Mouse (Mus musculus): ENCODE results near the gene Tm6sf1. TPM values are rescaled to one million over a fixed set of nuclear protein-coding genes. Genes with fewer than 3 reads are reported as not detected.

Tm6sf1 gene
- total RNA-seq, 4 experiments from 2014 or later = 22.3 to 28.4 (median 27.6) TPM

- DNase-seq (ENCODE audit: low spot score in 2 of 2) = no peak
Measured at GRCm38 (mm10) chr7:81849633-81850032, 9.2 kb upstream of the Tm6sf1 start.

- DNase-seq (ENCODE audit: low spot score in 2 of 2) = no peak
Measured at GRCm38 (mm10) chr7:81850171-81850570, 8.6 kb upstream of the Tm6sf1 start.

- no peak for DNase-seq (ENCODE audit: low spot score in 2 of 2)
Measured at GRCm38 (mm10) chr7:81851706-81852105, 7.1 kb upstream of the Tm6sf1 start.

- no peak for DNase-seq (ENCODE audit: low spot score in 2 of 2)
Measured at GRCm38 (mm10) chr7:81854568-81855307, 4.1 kb upstream of the Tm6sf1 start.

GRCm38 (mm10) chr7:81855694-81856093 lies 3.1 kb upstream of the Tm6sf1 start, which contains the start of gene Gm10160:
Gm10160 (minus strand) TSS chr7:81855794.
- no peak for DNase-seq (ENCODE audit: low spot score in 2 of 2)

- no peak for DNase-seq (ENCODE audit: low spot score in 2 of 2)
Measured at GRCm38 (mm10) chr7:81856221-81856620, 2.6 kb upstream of the Tm6sf1 start.

GRCm38 (mm10) chr7:81858236-81858635 lies 565 bp upstream of the Tm6sf1 start:
- no peak for DNase-seq (ENCODE audit: low spot score in 2 of 2)

- no peak for DNase-seq (ENCODE audit: low spot score in 2 of 2)
Measured at GRCm38 (mm10) chr7:81860071-81860470, 1.3 kb downstream of the Tm6sf1 start.

- no peak for DNase-seq (ENCODE audit: low spot score in 2 of 2)
Measured at GRCm38 (mm10) chr7:81860996-81861395, 2.2 kb downstream of the Tm6sf1 start.

- no peak for DNase-seq (ENCODE audit: low spot score in 2 of 2)
Measured at GRCm38 (mm10) chr7:81861461-81861860, 2.7 kb downstream of the Tm6sf1 start.

- no peak for DNase-seq (ENCODE audit: low spot score in 2 of 2)
Measured at GRCm38 (mm10) chr7:81861921-81862320, 3.1 kb downstream of the Tm6sf1 start.

- DNase-seq (ENCODE audit: low spot score in 2 of 2) = no peak
Measured at GRCm38 (mm10) chr7:81862587-81863583, 4.1 kb downstream of the Tm6sf1 start.

GRCm38 (mm10) chr7:81864552-81864951 lies 5.8 kb downstream of the Tm6sf1 start:
- no peak for DNase-seq (ENCODE audit: low spot score in 2 of 2)

GRCm38 (mm10) chr7:81865937-81866336 lies 7.1 kb downstream of the Tm6sf1 start:
- DNase-seq (ENCODE audit: low spot score in 2 of 2) = no peak

- DNase-seq (ENCODE audit: low spot score in 2 of 2) = no peak
Measured at GRCm38 (mm10) chr7:81867231-81867930, 8.6 kb downstream of the Tm6sf1 start.

- DNase-seq (ENCODE audit: low spot score in 2 of 2) = no peak
Measured at GRCm38 (mm10) chr7:81868158-81868557, 9.4 kb downstream of the Tm6sf1 start.

- no peak for DNase-seq (ENCODE audit: low spot score in 2 of 2)
Measured at GRCm38 (mm10) chr7:81872493-81873013, 13.8 kb downstream of the Tm6sf1 start.

GRCm38 (mm10) chr7:81873807-81874206 lies 15.0 kb downstream of the Tm6sf1 start:
- no peak for DNase-seq (ENCODE audit: low spot score in 2 of 2)

- DNase-seq (ENCODE audit: low spot score in 2 of 2) = no peak
Measured at GRCm38 (mm10) chr7:81874636-81875035, 15.8 kb downstream of the Tm6sf1 start.

GRCm38 (mm10) chr7:81875372-81875771 lies 16.6 kb downstream of the Tm6sf1 start:
- no peak for DNase-seq (ENCODE audit: low spot score in 2 of 2)

GRCm38 (mm10) chr7:81880286-81880685 lies 21.5 kb downstream of the Tm6sf1 start:
- DNase-seq (ENCODE audit: low spot score in 2 of 2) = no peak

Data from left cerebral cortex, adult 8-10 months (tissue).